Mouse (Mus musculus): ENCODE measurements around the gene Hrh3.

The Hrh3 gene

GRCm38 (mm10) chr2:180103978-180104658 lies at the start of gene Hrh3:
Gene Hrh3 (minus strand): TSS chr2:180104488.
- DNase-seq (ENCODE audit: low spot score in 2 of 2) = peak; percentile 74

- no peak for DNase-seq (ENCODE audit: low spot score in 2 of 2)
Measured at GRCm38 (mm10) chr2:180148551-180148950, 44.3 kb upstream of the Hrh3 start.

GRCm38 (mm10) chr2:180147379-180147778 lies 43.1 kb upstream of the Hrh3 start:
- no peak for DNase-seq (ENCODE audit: low spot score in 2 of 2)

- DNase-seq (ENCODE audit: low spot score in 2 of 2) = no peak
Measured at GRCm38 (mm10) chr2:180146091-180146490, 41.8 kb upstream of the Hrh3 start.

- DNase-seq (ENCODE audit: low spot score in 2 of 2) = no peak
Measured at GRCm38 (mm10) chr2:180135414-180135813, 31.1 kb upstream of the Hrh3 start.

- DNase-seq (ENCODE audit: low spot score in 2 of 2) = no peak
Measured at GRCm38 (mm10) chr2:180133911-180134310, 29.6 kb upstream of the Hrh3 start.

- no peak for DNase-seq (ENCODE audit: low spot score in 2 of 2)
Measured at GRCm38 (mm10) chr2:180133231-180133630, 28.9 kb upstream of the Hrh3 start.

- DNase-seq (ENCODE audit: low spot score in 2 of 2) = no peak
Measured at GRCm38 (mm10) chr2:180127675-180128074, 23.4 kb upstream of the Hrh3 start.

GRCm38 (mm10) chr2:180126195-180126594 lies 21.9 kb upstream of the Hrh3 start:
- peak in 1 of 2 experiments; percentile 48 for DNase-seq (ENCODE audit: low spot score in 2 of 2)

- DNase-seq (ENCODE audit: low spot score in 2 of 2) = no peak
Measured at GRCm38 (mm10) chr2:180124192-180124591, 19.9 kb upstream of the Hrh3 start.

GRCm38 (mm10) chr2:180120292-180120761 lies 16.0 kb upstream of the Hrh3 start:
- DNase-seq (ENCODE audit: low spot score in 2 of 2) = no peak

GRCm38 (mm10) chr2:180119439-180120291 lies 15.4 kb upstream of the Hrh3 start:
- no peak for DNase-seq (ENCODE audit: low spot score in 2 of 2)

GRCm38 (mm10) chr2:180118661-180119438 lies 14.6 kb upstream of the Hrh3 start, which contains the start of gene Osbpl2:
Gene Osbpl2 (plus strand): TSS chr2:180119306.
- DNase-seq (ENCODE audit: low spot score in 2 of 2) = peak; percentile 100

GRCm38 (mm10) chr2:180117485-180118194 lies 13.4 kb upstream of the Hrh3 start:
- DNase-seq (ENCODE audit: low spot score in 2 of 2) = peak in 1 of 2 experiments; percentile 51

- DNase-seq (ENCODE audit: low spot score in 2 of 2) = no peak
Measured at GRCm38 (mm10) chr2:180116741-180117484, 12.6 kb upstream of the Hrh3 start.

- DNase-seq (ENCODE audit: low spot score in 2 of 2) = peak in 1 of 2 experiments; percentile 48
Measured at GRCm38 (mm10) chr2:180116081-180116493, 11.8 kb upstream of the Hrh3 start.

- no peak for DNase-seq (ENCODE audit: low spot score in 2 of 2)
Measured at GRCm38 (mm10) chr2:180115279-180115678, 11.0 kb upstream of the Hrh3 start.

- peak in 1 of 2 experiments; percentile 48 for DNase-seq (ENCODE audit: low spot score in 2 of 2)
Measured at GRCm38 (mm10) chr2:180113909-180114890, 9.9 kb upstream of the Hrh3 start.

- peak in 1 of 2 experiments; percentile 54 for DNase-seq (ENCODE audit: low spot score in 2 of 2)
Measured at GRCm38 (mm10) chr2:180108285-180108684, 4.0 kb upstream of the Hrh3 start.

Measured in urinary bladder, postnatal 4 days (tissue).